Mouse (Mus musculus): ENCODE measurements around the gene Ttc7b. TPM values are rescaled to one million over a fixed set of nuclear protein-coding genes. Genes with fewer than 3 reads are reported as not detected.

Ttc7b gene
- polyA plus RNA-seq, 1 experiment from 2014 or later: 7.0 TPM

- Histone ChIP-seq H3K9me3 (ENCODE audit: control insufficient read depth, low read length) (no peaks in the 10 kb centered on the region), H3K4me2 (ENCODE audit: low read depth, severe bottlenecking) (no peak overlapping the region), H3K27ac (replicated peaks; ENCODE audit: low read depth, low read length) (no peak overlapping the region), H3K36me3 (ENCODE audit: control insufficient read depth, insufficient read depth, low read length) (no peaks in the 10 kb centered on the region), H3K9ac (ENCODE audit: low read length) (no peak overlapping the region), H3K4me1 (ENCODE audit: control insufficient read depth, insufficient read depth, low read length) (peaks cover 3% of the 10 kb centered on the region; the same call in 1 of the 2 replicates), H3K27me3 (ENCODE audit: control insufficient read depth, insufficient read depth, low read length) (no peaks in the 10 kb centered on the region), H3K4me3 (ENCODE audit: low read depth, low read length) (no peak overlapping the region)
- 87% methylated on average over 12 of the region's 12 CpGs for WGBS
- ATAC-seq (ENCODE audit: insufficient number of reproducible peaks, low FRiP score, low TSS enrichment, low read depth): no peak
- no peak for DNase-seq (ENCODE audit: low spot score)
Measured at GRCm38 (mm10) chr12:100361330-100361729, 159.3 kb downstream of the Ttc7b start.

- Histone ChIP-seq H3K9me3 (ENCODE audit: control insufficient read depth, low read length) (no peaks in the 10 kb centered on the region), H3K4me2 (ENCODE audit: low read depth, severe bottlenecking) (no peak overlapping the region), H3K27ac (replicated peaks; ENCODE audit: low read depth, low read length) (no peak overlapping the region), H3K9ac (ENCODE audit: low read length) (no peak overlapping the region), H3K4me3 (ENCODE audit: low read depth, low read length) (no peak overlapping the region), H3K27me3 (ENCODE audit: control insufficient read depth, insufficient read depth, low read length) (no peaks in the 10 kb centered on the region), H3K4me1 (ENCODE audit: control insufficient read depth, insufficient read depth, low read length) (peaks cover 2% of the 10 kb centered on the region; the same call in 1 of the 2 replicates), H3K36me3 (ENCODE audit: control insufficient read depth, insufficient read depth, low read length) (no peaks in the 10 kb centered on the region)
- WGBS: 78% methylated on average over 6 of the region's 6 CpGs
- no peak for DNase-seq (ENCODE audit: low spot score)
- ATAC-seq (ENCODE audit: insufficient number of reproducible peaks, low FRiP score, low TSS enrichment, low read depth): no peak
Measured at GRCm38 (mm10) chr12:100358040-100358620, 162.5 kb downstream of the Ttc7b start.

GRCm38 (mm10) chr12:100356407-100356806, 164.2 kb downstream of the Ttc7b start:
- 90% methylated on average over 7 of the region's 7 CpGs for WGBS
- no peak overlapping the region for H3K4me2 ChIP-seq (ENCODE audit: low read depth, severe bottlenecking)
- H3K27ac ChIP-seq (replicated peaks; ENCODE audit: low read depth, low read length): no peak overlapping the region
- ATAC-seq (ENCODE audit: insufficient number of reproducible peaks, low FRiP score, low TSS enrichment, low read depth) (no peak), DNase-seq (ENCODE audit: low spot score) (no peak)
- H3K4me3 ChIP-seq (ENCODE audit: low read depth, low read length): no peak overlapping the region
- H3K4me1 ChIP-seq (ENCODE audit: control insufficient read depth, insufficient read depth, low read length): no peaks in the 10 kb centered on the region
- no peaks in the 10 kb centered on the region for H3K27me3 ChIP-seq (ENCODE audit: control insufficient read depth, insufficient read depth, low read length)
- no peaks in the 10 kb centered on the region for H3K36me3 ChIP-seq (ENCODE audit: control insufficient read depth, insufficient read depth, low read length)
- H3K9me3 ChIP-seq (ENCODE audit: control insufficient read depth, low read length): no peaks in the 10 kb centered on the region
- H3K9ac ChIP-seq (ENCODE audit: low read length): no peak overlapping the region

- Histone ChIP-seq H3K9ac (ENCODE audit: low read length) (no peak overlapping the region), H3K36me3 (ENCODE audit: control insufficient read depth, insufficient read depth, low read length) (no peaks in the 10 kb centered on the region), H3K4me2 (ENCODE audit: low read depth, severe bottlenecking) (no peak overlapping the region), H3K27ac (replicated peaks; ENCODE audit: low read depth, low read length) (no peak overlapping the region), H3K4me3 (ENCODE audit: low read depth, low read length) (no peak overlapping the region), H3K9me3 (ENCODE audit: control insufficient read depth, low read length) (no peaks in the 10 kb centered on the region), H3K27me3 (ENCODE audit: control insufficient read depth, insufficient read depth, low read length) (no peaks in the 10 kb centered on the region), H3K4me1 (ENCODE audit: control insufficient read depth, insufficient read depth, low read length) (no peaks in the 10 kb centered on the region)
- 85% methylated on average over 5 of the region's 5 CpGs for WGBS
- no peak for DNase-seq (ENCODE audit: low spot score)
- ATAC-seq (ENCODE audit: insufficient number of reproducible peaks, low FRiP score, low TSS enrichment, low read depth): no peak
Measured at GRCm38 (mm10) chr12:100355565-100355964, 165.1 kb downstream of the Ttc7b start.

GRCm38 (mm10) chr12:100353954-100354353, 166.7 kb downstream of the Ttc7b start:
- Histone ChIP-seq H3K4me1 (ENCODE audit: control insufficient read depth, insufficient read depth, low read length) (no peaks in the 10 kb centered on the region), H3K4me3 (ENCODE audit: low read depth, low read length) (no peak overlapping the region), H3K9me3 (ENCODE audit: control insufficient read depth, low read length) (no peaks in the 10 kb centered on the region), H3K36me3 (ENCODE audit: control insufficient read depth, insufficient read depth, low read length) (no peaks in the 10 kb centered on the region), H3K27ac (replicated peaks; ENCODE audit: low read depth, low read length) (no peak overlapping the region), H3K9ac (ENCODE audit: low read length) (no peak overlapping the region), H3K27me3 (ENCODE audit: control insufficient read depth, insufficient read depth, low read length) (no peaks in the 10 kb centered on the region), H3K4me2 (ENCODE audit: low read depth, severe bottlenecking) (no peak overlapping the region)
- ATAC-seq (ENCODE audit: insufficient number of reproducible peaks, low FRiP score, low TSS enrichment, low read depth) (no peak), DNase-seq (ENCODE audit: low spot score) (no peak)
- 88% methylated on average over 7 of the region's 7 CpGs for WGBS

- Histone ChIP-seq H3K4me3 (ENCODE audit: low read depth, low read length) (no peak overlapping the region), H3K27me3 (ENCODE audit: control insufficient read depth, insufficient read depth, low read length) (no peaks in the 10 kb centered on the region), H3K4me2 (ENCODE audit: low read depth, severe bottlenecking) (no peak overlapping the region), H3K4me1 (ENCODE audit: control insufficient read depth, insufficient read depth, low read length) (no peaks in the 10 kb centered on the region), H3K27ac (replicated peaks; ENCODE audit: low read depth, low read length) (no peak overlapping the region), H3K9ac (ENCODE audit: low read length) (no peak overlapping the region), H3K36me3 (ENCODE audit: control insufficient read depth, insufficient read depth, low read length) (no peaks in the 10 kb centered on the region; the same call in 1 of the 2 replicates), H3K9me3 (ENCODE audit: control insufficient read depth, low read length) (no peaks in the 10 kb centered on the region)
- no peak for DNase-seq (ENCODE audit: low spot score)
- WGBS: 86% methylated on average over 16 of the region's 16 CpGs
- no peak for ATAC-seq (ENCODE audit: insufficient number of reproducible peaks, low FRiP score, low TSS enrichment, low read depth)
Measured at GRCm38 (mm10) chr12:100353075-100353782, 167.4 kb downstream of the Ttc7b start.

GRCm38 (mm10) chr12:100352094-100352493, 168.5 kb downstream of the Ttc7b start:
- H3K27me3 ChIP-seq (ENCODE audit: control insufficient read depth, insufficient read depth, low read length): no peaks in the 10 kb centered on the region
- no peak overlapping the region for H3K4me3 ChIP-seq (ENCODE audit: low read depth, low read length)
- H3K4me1 ChIP-seq (ENCODE audit: control insufficient read depth, insufficient read depth, low read length): no peaks in the 10 kb centered on the region
- ATAC-seq (ENCODE audit: insufficient number of reproducible peaks, low FRiP score, low TSS enrichment, low read depth) (no peak), DNase-seq (ENCODE audit: low spot score) (no peak)
- no peaks in the 10 kb centered on the region; the same call in 1 of the 2 replicates for H3K36me3 ChIP-seq (ENCODE audit: control insufficient read depth, insufficient read depth, low read length)
- H3K9ac ChIP-seq (ENCODE audit: low read length): no peak overlapping the region
- H3K9me3 ChIP-seq (ENCODE audit: control insufficient read depth, low read length): no peaks in the 10 kb centered on the region
- H3K27ac ChIP-seq (replicated peaks; ENCODE audit: low read depth, low read length): no peak overlapping the region
- 85% methylated on average over 6 of the region's 6 CpGs for WGBS
- H3K4me2 ChIP-seq (ENCODE audit: low read depth, severe bottlenecking): no peak overlapping the region

- DNase-seq (ENCODE audit: low spot score): no peak
- no peak for ATAC-seq (ENCODE audit: insufficient number of reproducible peaks, low FRiP score, low TSS enrichment, low read depth)
- 71% methylated on average over 6 of the region's 6 CpGs for WGBS
Measured at GRCm38 (mm10) chr12:100343554-100343953, 177.1 kb downstream of the Ttc7b start.

More at GRCm38 (mm10) chr12:100343554-100343953, 177.1 kb downstream of the Ttc7b start:
- H3K27ac ChIP-seq (replicated peaks; ENCODE audit: low read depth, low read length): no peak overlapping the region
- no peak overlapping the region for H3K9ac ChIP-seq (ENCODE audit: low read length)
- H3K4me3 ChIP-seq (ENCODE audit: low read depth, low read length): no peak overlapping the region
- no peaks in the 10 kb centered on the region for H3K27me3 ChIP-seq (ENCODE audit: control insufficient read depth, insufficient read depth, low read length)
- H3K4me1 ChIP-seq (ENCODE audit: control insufficient read depth, insufficient read depth, low read length): no peaks in the 10 kb centered on the region
- H3K36me3 ChIP-seq (ENCODE audit: control insufficient read depth, insufficient read depth, low read length): no peaks in the 10 kb centered on the region; the same call in 1 of the 2 replicates
- H3K9me3 ChIP-seq (ENCODE audit: control insufficient read depth, low read length): no peaks in the 10 kb centered on the region
- no peak overlapping the region for H3K4me2 ChIP-seq (ENCODE audit: low read depth, severe bottlenecking)
